Mouse (Mus musculus) midbrain, embryonic 11.5 days (tissue): Measurements from ENCODE around the gene Rgl1. TPM values are rescaled to one million over a fixed set of nuclear protein-coding genes. Genes with fewer than 3 reads are reported as not detected.

Experiments used
- ATAC-seq: fragments of 200-750 bp; cut with Nextera tagmentation; 2 replicates; pipeline ENCODE4 v1.8.0; 2017; ENCODE audit warnings: moderate TSS enrichment, moderate library complexity; ENCODE audit not compliant: low FRiP score
- DNase-seq: peaks from one replicate; pipeline ENCODE4 v3.0.0; 2015; ENCODE audit warnings: low spot score; ENCODE audit errors: missing footprints
- H3K27ac ChIP-seq: fragments of 300-500 bp; sonication (generic); 2 replicates; pipeline ENCODE4 v1.5.1; 2014; ENCODE audit warnings: low read depth, low read length
- H3K27me3 ChIP-seq: fragments of 300-500 bp; sonication (generic); 2 replicates; pipeline ENCODE4 v1.6.1; 2014; ENCODE audit warnings: mild to moderate bottlenecking, low read length, moderate library complexity, mixed read lengths; ENCODE audit not compliant: control insufficient read depth, insufficient read depth
- H3K36me3 ChIP-seq: fragments of 300-500 bp; sonication (generic); 2 replicates; pipeline ENCODE4 v1.6.1; 2014; ENCODE audit warnings: mild to moderate bottlenecking, low read length, moderate library complexity, mixed read lengths; ENCODE audit not compliant: control insufficient read depth, insufficient read depth
- H3K4me1 ChIP-seq: fragments of 300-500 bp; sonication (generic); 2 replicates; pipeline ENCODE4 v1.6.1; 2014; ENCODE audit warnings: low read length; ENCODE audit not compliant: control insufficient read depth, insufficient read depth
- H3K4me2 ChIP-seq: fragments of 300-500 bp; sonication (generic); 2 replicates; pipeline ENCODE4 v1.6.1; 2014; ENCODE audit warnings: mild to moderate bottlenecking, moderate library complexity
- H3K4me3 ChIP-seq: fragments of 300-500 bp; sonication (generic); 2 replicates; pipeline ENCODE4 v1.5.1; 2014; ENCODE audit warnings: low read depth, low read length
- H3K9ac ChIP-seq: fragments of 300-500 bp; sonication (generic); 2 replicates; pipeline ENCODE4 v1.6.1; 2014; ENCODE audit warnings: low read length
- H3K9me3 ChIP-seq: fragments of 300-500 bp; sonication (generic); 2 replicates; pipeline ENCODE4 v1.6.1; 2016; ENCODE audit warnings: low read length; ENCODE audit not compliant: control insufficient read depth
- WGBS: fragments of 180-500 bp; shearing (Covaris S2); extraction: QIAGEN DNeasy Blood & Tissue Kit; methylation state at CpG from one replicate; pipeline ENCODE4 v1.1.7; 2014; 5-methylcytosine and 5-hydroxymethylcytosine counted together
- polyA plus RNA-seq: library from polyadenylated mRNA; unstranded; fragments of >200 nt; fragmentation: Nextera tagmentation; extraction: Ambion mirVana; gene quantifications from 2 replicates; pipeline ENCODE4 v1.2.1, GENCODE M21; 2014

Rgl1 gene
- polyA plus RNA-seq, 1 experiment from 2014 or later = 23.2 TPM

- Histone ChIP-seq H3K9ac (no peak overlapping the region), H3K9me3 (no peaks in the 10 kb centered on the region), H3K4me2 (no peak overlapping the region), H3K36me3 (no peaks in the 10 kb centered on the region), H3K27ac (no peak overlapping the region), H3K27me3 (peaks cover under 1% of the 10 kb centered on the region; the same call in 1 of the 2 replicates), H3K4me1 (peaks cover 3% of the 10 kb centered on the region; the same call in 1 of the 2 replicates), H3K4me3 (no peak overlapping the region)
- no peak for DNase-seq
- WGBS = 77% methylated on average over 7 of the region's 7 CpGs
- ATAC-seq = no peak
These were observed 180.7 kb downstream of the Rgl1 start for GRCm38 (mm10) chr1:152585385-152585984.

GRCm38 (mm10) chr1:152584933-152585332 lies 181.2 kb downstream of the Rgl1 start:
- ATAC-seq (no peak), DNase-seq (no peak)
- H3K27ac ChIP-seq = no peak overlapping the region
- H3K36me3 ChIP-seq = no peaks in the 10 kb centered on the region
- 86% methylated on average over 8 of the region's 8 CpGs for WGBS
- H3K9me3 ChIP-seq = no peaks in the 10 kb centered on the region
- H3K4me2 ChIP-seq = no peak overlapping the region
- H3K4me3 ChIP-seq = no peak overlapping the region
- H3K4me1 ChIP-seq = peaks cover 3% of the 10 kb centered on the region; the same call in 1 of the 2 replicates
- peaks cover 4% of the 10 kb centered on the region for H3K27me3 ChIP-seq
- H3K9ac ChIP-seq = no peak overlapping the region

GRCm38 (mm10) chr1:152581127-152581905 lies 184.8 kb downstream of the Rgl1 start:
- no peaks in the 10 kb centered on the region for H3K9me3 ChIP-seq
- H3K36me3 ChIP-seq = no peaks in the 10 kb centered on the region
- H3K27me3 ChIP-seq = peaks cover 10% of the 10 kb centered on the region
- H3K4me3 ChIP-seq = no peak overlapping the region
- WGBS = 74% methylated on average over 13 of the region's 13 CpGs
- DNase-seq = no peak
- no peak overlapping the region for H3K27ac ChIP-seq
- H3K9ac ChIP-seq = no peak overlapping the region
- peaks cover 15% of the 10 kb centered on the region for H3K4me1 ChIP-seq
- ATAC-seq = no peak
- H3K4me2 ChIP-seq = no peak overlapping the region

GRCm38 (mm10) chr1:152578944-152579343 lies 187.2 kb downstream of the Rgl1 start:
- H3K4me3 ChIP-seq = no peak overlapping the region
- peaks cover 20% of the 10 kb centered on the region for H3K27me3 ChIP-seq
- H3K4me2 ChIP-seq = no peak overlapping the region
- DNase-seq (no peak), ATAC-seq (no peak)
- no peaks in the 10 kb centered on the region for H3K36me3 ChIP-seq
- no peak overlapping the region for H3K27ac ChIP-seq
- H3K4me1 ChIP-seq = peaks cover 20% of the 10 kb centered on the region
- no peak overlapping the region for H3K9ac ChIP-seq
- no peaks in the 10 kb centered on the region for H3K9me3 ChIP-seq
- 66% methylated on average over 5 of the region's 5 CpGs for WGBS

DNA sequence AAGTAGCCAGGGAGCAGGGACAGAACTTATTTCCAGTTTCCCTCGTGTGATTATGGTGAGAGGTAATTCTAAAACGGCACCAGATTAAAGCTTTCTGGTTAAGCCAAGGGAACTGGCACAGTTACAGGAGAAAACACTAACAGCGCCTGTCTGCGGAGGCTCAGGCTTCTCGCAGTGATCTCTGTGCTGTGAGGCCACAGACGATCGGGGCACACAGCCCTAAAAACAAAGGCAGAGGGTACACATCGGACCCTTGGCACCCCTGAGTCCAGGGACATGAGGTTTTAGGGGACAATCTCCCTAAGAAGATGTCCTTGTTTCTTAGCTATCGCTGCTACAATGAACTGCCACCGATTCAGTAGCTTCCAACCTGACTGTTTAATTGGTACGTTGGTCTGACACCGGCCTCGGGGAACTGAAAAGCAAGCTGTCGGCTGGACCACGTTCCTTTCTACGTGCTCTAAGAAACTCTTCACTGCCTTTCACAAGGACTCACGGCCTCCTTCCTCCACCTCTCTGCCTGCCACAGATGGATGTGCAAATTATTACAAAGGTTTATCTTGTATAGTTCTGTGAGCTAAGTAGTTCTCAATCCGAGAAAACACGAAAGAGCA lies 187.9 kb downstream of the Rgl1 start:
- Histone ChIP-seq H3K4me3 (no peak overlapping the region), H3K9me3 (no peaks in the 10 kb centered on the region), H3K9ac (no peak overlapping the region), H3K4me1 (peaks cover 27% of the 10 kb centered on the region), H3K27me3 (peaks cover 20% of the 10 kb centered on the region), H3K27ac (no peak overlapping the region), H3K36me3 (no peaks in the 10 kb centered on the region), H3K4me2 (no peak overlapping the region)
- DNase-seq (peak; percentile 90), ATAC-seq (no peak)
- WGBS = 46% methylated on average over 19 of the region's 19 CpGs

DNA sequence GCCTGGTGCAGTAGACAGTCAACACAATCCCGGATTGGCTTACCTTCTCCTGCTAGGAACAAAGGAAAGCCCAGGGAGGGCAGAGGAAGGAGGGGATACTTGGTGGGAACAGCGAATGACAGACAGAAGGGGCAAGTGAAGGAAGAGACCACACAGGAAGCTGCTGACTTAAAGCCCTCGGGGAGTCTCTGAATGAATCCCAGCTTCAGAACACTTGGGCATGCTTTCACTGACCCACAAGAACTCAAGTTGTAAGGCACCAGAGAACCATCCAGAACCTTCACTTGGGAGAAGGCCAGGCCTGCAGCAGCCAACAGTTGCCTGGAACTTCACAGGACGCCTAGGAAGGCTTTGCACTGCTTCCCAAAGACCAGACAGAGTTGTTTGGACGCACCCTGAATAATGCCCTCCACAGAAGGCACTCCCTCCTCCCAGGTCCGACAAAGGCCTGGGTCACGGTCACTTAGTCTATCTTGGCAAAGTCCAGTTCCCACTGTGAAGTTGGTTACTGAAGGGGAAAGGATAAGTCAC lies 189.5 kb downstream of the Rgl1 start:
- no peaks in the 10 kb centered on the region for H3K9me3 ChIP-seq
- ATAC-seq = peak; percentile 64
- H3K9ac ChIP-seq = no peak overlapping the region
- H3K4me3 ChIP-seq = no peak overlapping the region
- WGBS = 6% methylated on average over 7 of the region's 7 CpGs
- H3K27ac ChIP-seq = no peak overlapping the region
- DNase-seq = peak; percentile 89
- no peak overlapping the region for H3K4me2 ChIP-seq
- peaks cover 24% of the 10 kb centered on the region for H3K27me3 ChIP-seq
- peaks cover 32% of the 10 kb centered on the region for H3K4me1 ChIP-seq
- no peaks in the 10 kb centered on the region for H3K36me3 ChIP-seq

- WGBS = 50% methylated on average over 5 of the region's 5 CpGs
- Histone ChIP-seq H3K9ac (no peak overlapping the region), H3K4me1 (peaks cover 32% of the 10 kb centered on the region), H3K9me3 (no peaks in the 10 kb centered on the region), H3K36me3 (no peaks in the 10 kb centered on the region), H3K4me2 (no peak overlapping the region), H3K4me3 (no peak overlapping the region), H3K27ac (no peak overlapping the region), H3K27me3 (peaks cover 34% of the 10 kb centered on the region)
- no peak for ATAC-seq
- DNase-seq = no peak
These were observed 191.1 kb downstream of the Rgl1 start for GRCm38 (mm10) chr1:152575096-152575495.

GRCm38 (mm10) chr1:152573470-152574059 lies 192.6 kb downstream of the Rgl1 start:
- Histone ChIP-seq H3K4me1 (peaks cover 32% of the 10 kb centered on the region), H3K9me3 (no peaks in the 10 kb centered on the region), H3K9ac (no peak overlapping the region), H3K4me3 (no peak overlapping the region), H3K27ac (no peak overlapping the region), H3K36me3 (no peaks in the 10 kb centered on the region), H3K27me3 (peaks cover 39% of the 10 kb centered on the region), H3K4me2 (no peak overlapping the region)
- DNase-seq (peak; percentile 91), ATAC-seq (peak; percentile 38)
- 17% methylated on average over 8 of the region's 8 CpGs for WGBS
